Mouse (Mus musculus) neutrophil, adult 5-6 weeks (primary cell): Measurements from ENCODE around the gene Nipal4. TPM values are rescaled to one million over a fixed set of nuclear protein-coding genes. Genes with fewer than 3 reads are reported as not detected.

Experiments used
- ATAC-seq: fragments of 151-379, 151-347 bp; 2 replicates; pipeline ENCODE4 v1.8.0; 2017; ENCODE audit warnings: mild to moderate bottlenecking, moderate TSS enrichment; ENCODE audit not compliant: insufficient number of reproducible peaks, poor library complexity, low FRiP score, severe bottlenecking; ENCODE audit errors: extremely low read depth
- total RNA-seq: library from RNA; stranded (forward); fragments of 200-1000 nt; gene quantifications from 2 replicates; pipeline ENCODE4 v1.2.3, GENCODE M21; 2017

The Nipal4 gene
- total RNA-seq, 1 experiment from 2014 or later: not detected

DNA sequence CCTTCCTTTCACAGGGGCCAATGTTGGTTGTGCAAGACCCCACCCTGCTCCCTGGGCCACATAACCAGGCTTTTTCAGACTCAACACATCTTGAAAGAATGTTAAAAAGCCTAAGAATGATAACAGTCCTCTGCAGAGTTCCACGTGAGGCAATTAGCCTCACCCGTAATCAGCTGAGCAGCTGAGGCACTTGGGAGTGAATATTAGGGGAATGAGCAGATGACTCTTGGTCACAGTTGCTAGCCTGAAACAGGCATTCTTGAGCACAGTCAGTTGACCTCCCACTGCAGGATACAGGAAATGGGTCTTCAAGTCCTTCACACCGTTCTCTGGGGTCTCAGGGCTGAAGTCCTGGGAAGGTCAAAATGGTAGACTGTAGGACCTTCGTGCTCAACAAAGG lies 44.6 kb downstream of the Nipal4 start:
- ATAC-seq: no peak

GRCm38 (mm10) chr11:46120084-46120483 lies 46.2 kb downstream of the Nipal4 start:
- no peak for ATAC-seq

DNA sequence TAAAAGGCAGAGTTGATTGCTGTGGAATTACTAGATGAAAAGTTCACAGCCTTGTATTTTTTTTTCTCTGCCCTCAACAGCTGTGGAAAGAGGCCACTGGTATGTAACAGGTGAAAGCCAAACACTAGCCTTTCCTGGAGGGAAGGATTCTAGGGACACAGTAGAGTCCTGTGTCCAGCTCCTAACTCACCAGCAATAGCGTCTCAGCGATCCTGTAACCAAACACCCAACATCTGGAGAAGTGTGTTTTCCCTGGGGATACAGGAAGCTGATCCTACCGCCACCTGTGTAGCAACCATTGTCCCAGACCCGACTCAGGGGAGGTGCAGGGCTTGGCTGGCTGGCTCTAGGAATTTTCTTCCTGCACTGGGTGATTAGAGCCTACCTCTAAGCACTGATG lies 46.7 kb downstream of the Nipal4 start:
- no peak for ATAC-seq

- ATAC-seq: peak; percentile 50; the same call in 1 of the 2 replicates
Observed at GRCm38 (mm10) chr11:46116510-46116909, 49.8 kb downstream of the Nipal4 start.

- ATAC-seq: no peak
Observed at GRCm38 (mm10) chr11:46115411-46116173, 50.7 kb downstream of the Nipal4 start.

DNA sequence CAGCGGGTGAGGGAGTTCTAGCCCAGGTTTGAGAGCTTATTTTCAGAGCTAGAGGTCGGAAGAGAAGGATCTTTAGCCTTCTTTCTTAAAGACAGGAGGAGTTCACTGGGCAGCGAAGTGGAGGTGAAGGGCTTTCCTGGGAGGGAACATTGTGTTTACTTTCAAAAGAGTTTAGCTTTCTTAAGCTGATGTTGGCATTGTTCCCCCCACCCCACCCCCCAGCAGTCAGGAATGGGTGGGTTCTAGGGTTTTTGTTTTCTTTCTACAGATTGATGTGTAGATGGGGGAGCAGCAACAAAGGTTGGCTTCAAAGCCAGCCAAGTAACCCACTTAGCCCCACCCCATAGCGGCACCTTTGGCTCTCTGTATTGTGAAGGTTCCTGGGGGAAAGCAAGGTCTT lies 51.3 kb downstream of the Nipal4 start:
- ATAC-seq: no peak

DNA sequence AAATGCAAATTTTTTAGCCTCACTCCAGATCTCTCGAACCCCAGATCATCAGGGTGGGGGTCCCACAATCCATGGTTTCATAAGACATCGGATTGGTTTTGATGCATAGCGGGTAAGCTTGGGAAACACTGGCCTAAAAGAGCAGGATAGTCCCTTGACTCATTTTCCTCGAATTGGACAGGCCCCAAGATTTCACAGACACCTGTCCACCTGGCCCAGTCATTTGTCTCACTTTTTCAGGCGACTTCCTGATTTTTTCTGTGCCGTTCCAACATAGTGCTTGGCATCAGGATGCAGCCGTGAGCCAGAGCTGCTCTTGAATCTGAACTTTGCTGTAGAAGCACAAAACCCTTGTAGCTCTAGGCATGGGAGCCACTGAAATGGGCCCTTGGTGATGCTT lies 52.1 kb downstream of the Nipal4 start:
- ATAC-seq: no peak

GRCm38 (mm10) chr11:46113211-46113610 lies 53.1 kb downstream of the Nipal4 start:
- no peak for ATAC-seq

DNA sequence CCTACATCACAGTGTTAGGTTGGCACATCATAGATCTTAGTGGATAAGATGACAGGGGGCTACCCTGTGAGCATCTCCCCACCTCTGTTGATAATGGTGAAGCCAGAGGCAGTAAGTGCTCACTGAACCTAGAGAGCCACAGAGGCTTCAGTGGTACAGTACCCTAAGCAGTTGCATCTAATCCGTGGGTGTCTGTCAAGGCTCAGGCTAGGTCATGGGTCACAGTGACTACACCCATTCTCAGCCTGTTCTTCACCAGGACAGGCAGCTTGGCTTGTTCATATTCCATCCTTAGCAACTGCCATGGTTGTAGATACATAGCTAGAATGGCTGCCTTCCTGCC lies 55.4 kb downstream of the Nipal4 start:
- no peak for ATAC-seq

- no peak for ATAC-seq
Observed at GRCm38 (mm10) chr11:46110156-46110944, 56.0 kb downstream of the Nipal4 start.

DNA sequence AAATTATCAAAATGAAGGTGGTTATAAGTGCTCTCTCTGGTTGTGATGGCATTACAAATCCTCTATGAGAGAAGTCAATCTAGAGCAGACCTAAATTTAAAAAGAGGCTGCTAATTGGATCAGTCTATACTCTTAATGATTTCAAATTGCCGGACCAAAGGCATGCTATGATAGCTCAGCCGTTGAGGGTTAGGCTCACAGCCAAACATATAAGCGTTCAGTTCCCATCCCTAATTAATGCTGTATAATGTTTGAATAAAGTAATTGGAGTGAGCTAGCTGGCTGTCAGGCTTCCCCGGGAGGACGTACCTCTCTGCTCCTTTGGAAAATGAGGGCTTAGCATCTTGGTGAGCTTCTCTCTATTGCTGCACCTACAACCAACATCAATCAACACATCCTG lies 57.1 kb downstream of the Nipal4 start:
- ATAC-seq: no peak

DNA sequence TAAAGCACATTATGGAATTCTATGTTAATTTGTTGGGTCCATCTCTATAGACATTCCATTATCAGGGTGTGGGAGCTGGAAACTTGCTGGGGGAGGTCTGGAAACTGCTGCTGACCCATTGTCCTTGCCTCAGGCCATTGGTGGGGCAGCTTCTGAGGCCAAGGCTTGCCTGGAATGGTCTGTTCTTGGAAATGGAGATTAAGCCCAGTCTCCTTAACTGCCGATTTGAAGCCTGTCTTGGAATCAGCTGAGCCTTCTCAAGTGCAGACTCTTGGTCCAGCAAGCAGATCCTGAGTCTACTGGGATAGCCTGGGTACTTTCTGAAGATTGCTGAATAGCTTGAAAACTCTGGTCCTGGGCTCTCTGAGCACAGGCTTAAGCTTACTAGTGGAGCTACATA lies 59.3 kb downstream of the Nipal4 start:
- ATAC-seq: no peak

GRCm38 (mm10) chr11:46102107-46102506 lies 64.2 kb downstream of the Nipal4 start:
- ATAC-seq: no peak

Other genes with a start within 250 kb of the Nipal4 start
- gene Lsm11, start 221.6 kb downstream of the Nipal4 start, total RNA-seq: 2.5 and 2.9 TPM in 2 replicates
- gene Thg1l, start 211.0 kb downstream of the Nipal4 start, total RNA-seq: 4.2 and 5.9 TPM in 2 replicates
- gene Sox30, start 186.2 kb downstream of the Nipal4 start, total RNA-seq: not detected in 2 replicates
- 10.7 and 11.8 TPM in 2 replicates for gene Gm12166, start 114.2 kb downstream of the Nipal4 start, total RNA-seq
- gene Adam19, start 110.5 kb downstream of the Nipal4 start, total RNA-seq: 114 and 122 TPM in 2 replicates
- 0.35 and 0.37 TPM in 2 replicates for gene Fndc9, start 69.0 kb upstream of the Nipal4 start, total RNA-seq
- gene Cyfip2, start 146.4 kb upstream of the Nipal4 start, total RNA-seq: 113 and 121 TPM in 2 replicates
- gene Itk, start 223.0 kb upstream of the Nipal4 start, total RNA-seq: 28.7 and 29.5 TPM in 2 replicates
- gene Fam71b, start 230.1 kb upstream of the Nipal4 start, total RNA-seq: 1.1 TPM in 1 of 2 replicates, not detected in the other